Mouse (Mus musculus) kidney, adult 9 months (tissue): ENCODE data around the gene Galntl6.

Source experiments
- DNase-seq: peaks from one replicate; pipeline ENCODE4 v3.0.0; 2022

Galntl6 gene

GRCm38 (mm10) chr8:58253620-58254019 is 658.8 kb downstream of the Galntl6 start:
- no peak for DNase-seq

- no peak for DNase-seq
Measured at GRCm38 (mm10) chr8:58244830-58245229, 667.6 kb downstream of the Galntl6 start.

GRCm38 (mm10) chr8:58234220-58234619 is 678.2 kb downstream of the Galntl6 start:
- DNase-seq, result no peak

- DNase-seq, result no peak
Measured at GRCm38 (mm10) chr8:58228725-58229124, 683.7 kb downstream of the Galntl6 start.

- DNase-seq, result no peak
Measured at GRCm38 (mm10) chr8:58217885-58218284, 694.6 kb downstream of the Galntl6 start.

GRCm38 (mm10) chr8:58189694-58190093 is 722.7 kb downstream of the Galntl6 start:
- no peak for DNase-seq

- DNase-seq, result peak; percentile 40
Measured at GRCm38 (mm10) chr8:58146961-58147360, 765.5 kb downstream of the Galntl6 start.

GRCm38 (mm10) chr8:58086733-58087132 is 825.7 kb downstream of the Galntl6 start:
- DNase-seq, result no peak

GRCm38 (mm10) chr8:58084931-58085330 is 827.5 kb downstream of the Galntl6 start:
- DNase-seq, result no peak

GRCm38 (mm10) chr8:58081715-58082114 is 830.7 kb downstream of the Galntl6 start:
- DNase-seq, result no peak

- no peak for DNase-seq
Measured at GRCm38 (mm10) chr8:58074611-58075010, 837.8 kb downstream of the Galntl6 start.

- no peak for DNase-seq
Measured at GRCm38 (mm10) chr8:58073733-58074132, 838.7 kb downstream of the Galntl6 start.

- no peak for DNase-seq
Measured at GRCm38 (mm10) chr8:58032271-58032670, 880.2 kb downstream of the Galntl6 start.

- no peak for DNase-seq
Measured at GRCm38 (mm10) chr8:58025558-58025957, 886.9 kb downstream of the Galntl6 start.

- DNase-seq, result no peak
Measured at GRCm38 (mm10) chr8:58025094-58025493, 887.3 kb downstream of the Galntl6 start.

- no peak for DNase-seq
Measured at GRCm38 (mm10) chr8:58023426-58024176, 888.8 kb downstream of the Galntl6 start.

- no peak for DNase-seq
Measured at GRCm38 (mm10) chr8:57989428-57990171, 922.8 kb downstream of the Galntl6 start.

GRCm38 (mm10) chr8:57977372-57977771 is 935.1 kb downstream of the Galntl6 start:
- no peak for DNase-seq

GRCm38 (mm10) chr8:57974093-57974492 is 938.3 kb downstream of the Galntl6 start:
- DNase-seq, result no peak

GRCm38 (mm10) chr8:57972832-57973231 is 939.6 kb downstream of the Galntl6 start:
- DNase-seq, result no peak

- peak; percentile 6 for DNase-seq
Measured at GRCm38 (mm10) chr8:57966676-57967075, 945.8 kb downstream of the Galntl6 start.

- no peak for DNase-seq
Measured at GRCm38 (mm10) chr8:57965508-57965907, 946.9 kb downstream of the Galntl6 start.

- no peak for DNase-seq
Measured at GRCm38 (mm10) chr8:57962286-57963110, 949.9 kb downstream of the Galntl6 start.
